Mouse (Mus musculus): ENCODE results near the gene Cfap58. TPM values are rescaled to one million over a fixed set of nuclear protein-coding genes. Genes with fewer than 3 reads are reported as not detected.

The Cfap58 gene
- total and polyA plus RNA-seq, 3 experiments = 0.02 to 2.1 (median 1.9) TPM

DNA sequence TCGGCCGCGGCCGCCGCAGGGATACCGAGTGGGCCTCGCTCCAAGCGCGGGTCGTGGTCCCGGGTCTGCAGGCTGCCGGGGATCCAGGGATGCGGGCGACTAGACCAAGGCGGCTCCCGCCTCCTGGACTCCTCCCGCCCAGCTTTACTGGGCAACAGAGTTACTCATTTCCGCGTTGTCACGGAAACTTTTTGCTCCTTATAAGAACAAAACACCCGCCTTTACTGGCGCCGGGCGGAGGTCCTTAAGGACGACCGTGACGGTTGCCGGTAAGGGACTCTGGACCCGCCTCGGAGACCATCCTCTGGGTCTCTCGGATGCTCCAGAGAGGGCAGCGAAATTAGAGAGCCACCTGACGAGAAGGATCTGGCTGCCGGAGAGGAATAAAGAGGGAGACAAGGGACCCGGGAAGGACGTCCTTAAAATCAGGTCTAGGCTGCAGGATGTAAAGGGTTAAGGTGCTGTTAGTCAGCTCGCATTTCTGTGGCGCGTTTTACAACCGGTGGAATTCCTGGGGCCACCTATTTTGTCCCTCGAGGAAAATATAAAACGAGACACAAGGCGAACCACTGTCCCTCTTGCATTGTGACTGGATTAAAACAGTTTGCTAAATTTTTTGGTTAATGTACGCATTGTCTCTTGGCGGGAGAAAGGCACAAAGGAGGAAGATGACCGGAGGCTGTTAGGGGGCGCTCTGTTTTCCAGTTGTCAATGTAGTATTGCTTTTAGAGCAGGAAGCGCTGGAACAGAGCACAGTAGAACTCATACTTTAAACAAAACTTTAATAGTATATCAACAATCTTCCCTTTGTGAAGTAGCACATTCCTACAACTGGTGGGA lies 18.1 kb upstream of the Cfap58 start, which contains the start of the genes Cfap43 and Itprip:
Gene Cfap43 (minus strand): TSS at position 162 of the 840 bp plus-strand sequence.
Gene Itprip (minus strand): TSS at position 174 of the 840 bp plus-strand sequence.
- Histone ChIP-seq H3K27ac (peak within 1 kb of the TSS; percentile 95), H3K27me3 (ENCODE audit: control insufficient read depth, insufficient read depth, low read length) (no peaks in the 10 kb centered on the region), H3K36me3 (ENCODE audit: control insufficient read depth, insufficient read depth, low read length) (no peaks in the 10 kb centered on the region), H3K79me2 (replicated peaks; ENCODE audit: control insufficient read depth, insufficient read depth, low read length) (no peaks in the 10 kb centered on the region; the same call in 1 of the 2 replicates), H3K4me1 (ENCODE audit: control insufficient read depth, insufficient read depth, low read length) (peaks cover 6% of the 10 kb centered on the region), H3K4me3 (peak within 1 kb of the TSS; percentile 86), H3K9ac (ENCODE audit: low read depth, low read length) (peak within 1 kb of the TSS; percentile 96)
- DNase-seq = peak; percentile 89 to 91
- TF ChIP-seq EP300 (IDR thresholded peaks at IDR 0.05; ENCODE audit: insufficient read depth, low read depth, low read length) (peak; percentile 9; the same call in 1 of the 2 replicates), CTCF (IDR thresholded peaks at IDR 0.05) (peak; percentile 76), POLR2A (IDR thresholded peaks at IDR 0.05; ENCODE audit: insufficient read depth, low read depth, low read length) (peak; percentile 71)
- intact Hi-C loops (cut with DNase I) = no loop called here
- WGBS = under 1% methylated on average over 48 of the region's 48 CpGs

GRCm38 (mm10) chr19:47919966-47920375 lies 17.5 kb upstream of the Cfap58 start:
- H3K79me2 ChIP-seq (replicated peaks; ENCODE audit: control insufficient read depth, insufficient read depth, low read length) = no peaks in the 10 kb centered on the region; the same call in 1 of the 2 replicates
- peak; percentile 65 to 74 for DNase-seq
- TF ChIP-seq EP300 (IDR thresholded peaks at IDR 0.05; ENCODE audit: insufficient read depth, low read depth, low read length) = 0 out of 2 replicates have a peak, but pooled peaks have one; percentile 46
- TF ChIP-seq CTCF (IDR thresholded peaks at IDR 0.05) = no peak
- no peak for TF ChIP-seq POLR2A (IDR thresholded peaks at IDR 0.05; ENCODE audit: insufficient read depth, low read depth, low read length)
- no peaks in the 10 kb centered on the region for H3K27me3 ChIP-seq (ENCODE audit: control insufficient read depth, insufficient read depth, low read length)
- H3K27ac ChIP-seq = peak overlapping the region; percentile 95
- peak overlapping the region; percentile 86 for H3K4me3 ChIP-seq
- 0% methylated on average over 8 of the region's 8 CpGs for WGBS
- H3K9ac ChIP-seq (ENCODE audit: low read depth, low read length) = peak overlapping the region; percentile 83
- H3K4me1 ChIP-seq (ENCODE audit: control insufficient read depth, insufficient read depth, low read length) = peaks cover 6% of the 10 kb centered on the region
- intact Hi-C loops (cut with DNase I) = no loop called here
- H3K36me3 ChIP-seq (ENCODE audit: control insufficient read depth, insufficient read depth, low read length) = no peaks in the 10 kb centered on the region

DNA sequence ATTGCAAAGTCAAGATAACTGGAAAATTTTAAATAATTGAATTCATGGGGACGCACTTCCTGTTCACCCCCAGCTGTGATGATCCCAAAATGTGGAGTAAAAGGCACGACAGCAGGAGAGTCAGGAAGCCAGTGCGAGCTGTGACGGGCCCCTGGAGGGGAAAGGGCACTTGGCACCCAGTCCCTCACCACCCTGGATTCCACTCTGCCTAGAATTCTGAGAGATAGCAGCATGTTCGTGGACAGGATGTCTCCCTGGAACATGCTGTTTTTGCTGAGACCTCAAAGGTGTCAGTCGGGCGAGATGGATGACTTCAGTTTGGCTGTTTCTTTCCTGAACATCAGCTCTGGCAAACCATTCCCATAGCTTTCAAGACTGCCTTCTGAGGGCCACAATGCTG lies 11.7 kb upstream of the Cfap58 start:
- H3K9ac ChIP-seq (ENCODE audit: low read depth, low read length) = no peak overlapping the region
- 42% methylated on average over 7 of the region's 7 CpGs for WGBS

DNA sequence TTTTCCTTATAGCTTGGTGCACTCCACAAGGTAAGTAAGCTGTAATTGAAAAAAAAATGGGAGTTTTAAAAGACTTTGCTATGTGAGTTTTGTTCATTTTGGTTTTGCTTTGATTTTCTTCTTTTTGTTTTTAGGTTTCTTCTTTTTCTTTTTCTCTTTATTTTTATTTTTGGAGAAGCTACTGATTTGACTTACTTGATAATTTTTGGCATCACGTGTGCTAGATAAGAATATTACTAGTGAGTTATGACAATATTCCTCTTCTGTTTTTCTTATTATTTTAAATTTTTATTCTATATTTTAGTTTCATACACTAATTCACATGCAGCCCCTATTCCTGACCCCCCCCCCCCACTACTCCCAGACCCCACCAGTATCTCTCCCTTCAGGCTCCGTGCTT lies 10.4 kb upstream of the Cfap58 start:
- intact Hi-C loops (cut with DNase I) = no loop called here
- 92% methylated on average over 2 of the region's 2 CpGs for WGBS
- Histone ChIP-seq H3K4me3 (no peak overlapping the region), H3K9ac (ENCODE audit: low read depth, low read length) (no peak overlapping the region), H3K27me3 (ENCODE audit: control insufficient read depth, insufficient read depth, low read length) (no peaks in the 10 kb centered on the region), H3K79me2 (replicated peaks; ENCODE audit: control insufficient read depth, insufficient read depth, low read length) (no peaks in the 10 kb centered on the region), H3K27ac (no peak overlapping the region), H3K4me1 (ENCODE audit: control insufficient read depth, insufficient read depth, low read length) (no peaks in the 10 kb centered on the region), H3K36me3 (ENCODE audit: control insufficient read depth, insufficient read depth, low read length) (no peaks in the 10 kb centered on the region)
- DNase-seq = no peak
- TF ChIP-seq CTCF (IDR thresholded peaks at IDR 0.05) (no peak), EP300 (IDR thresholded peaks at IDR 0.05; ENCODE audit: insufficient read depth, low read depth, low read length) (no peak), POLR2A (IDR thresholded peaks at IDR 0.05; ENCODE audit: insufficient read depth, low read depth, low read length) (no peak)

More for the DNA sequence above, 11.7 kb upstream of the Cfap58 start:
- Histone ChIP-seq H3K4me3 (no peak overlapping the region), H3K27me3 (ENCODE audit: control insufficient read depth, insufficient read depth, low read length) (no peaks in the 10 kb centered on the region), H3K36me3 (ENCODE audit: control insufficient read depth, insufficient read depth, low read length) (no peaks in the 10 kb centered on the region), H3K79me2 (replicated peaks; ENCODE audit: control insufficient read depth, insufficient read depth, low read length) (no peaks in the 10 kb centered on the region), H3K4me1 (ENCODE audit: control insufficient read depth, insufficient read depth, low read length) (no peaks in the 10 kb centered on the region), H3K27ac (no peak overlapping the region)
- TF ChIP-seq CTCF (IDR thresholded peaks at IDR 0.05) (no peak), EP300 (IDR thresholded peaks at IDR 0.05; ENCODE audit: insufficient read depth, low read depth, low read length) (no peak), POLR2A (IDR thresholded peaks at IDR 0.05; ENCODE audit: insufficient read depth, low read depth, low read length) (no peak)
- DNase-seq = no peak
- intact Hi-C loops (cut with DNase I) = no loop called here

- no peak for TF ChIP-seq CTCF (IDR thresholded peaks at IDR 0.05)
- no peak for TF ChIP-seq EP300 (IDR thresholded peaks at IDR 0.05; ENCODE audit: insufficient read depth, low read depth, low read length)
- no peak for TF ChIP-seq POLR2A (IDR thresholded peaks at IDR 0.05; ENCODE audit: insufficient read depth, low read depth, low read length)
- Histone ChIP-seq H3K36me3 (ENCODE audit: control insufficient read depth, insufficient read depth, low read length) (no peaks in the 10 kb centered on the region), H3K9ac (ENCODE audit: low read depth, low read length) (no peak overlapping the region), H3K4me3 (no peak overlapping the region), H3K79me2 (replicated peaks; ENCODE audit: control insufficient read depth, insufficient read depth, low read length) (no peaks in the 10 kb centered on the region), H3K27me3 (ENCODE audit: control insufficient read depth, insufficient read depth, low read length) (no peaks in the 10 kb centered on the region), H3K4me1 (ENCODE audit: control insufficient read depth, insufficient read depth, low read length) (no peaks in the 10 kb centered on the region; the same call in 1 of the 2 replicates), H3K27ac (no peak overlapping the region)
- intact Hi-C loops (cut with DNase I) = no loop called here
- WGBS = 90% methylated on average over 4 of the region's 4 CpGs
- DNase-seq = no peak
Measured at GRCm38 (mm10) chr19:47929043-47929442, 8.4 kb upstream of the Cfap58 start.
